Comparison of ENCODE assay signal across 19 mouse cellular contexts in the genomic region with DNA sequence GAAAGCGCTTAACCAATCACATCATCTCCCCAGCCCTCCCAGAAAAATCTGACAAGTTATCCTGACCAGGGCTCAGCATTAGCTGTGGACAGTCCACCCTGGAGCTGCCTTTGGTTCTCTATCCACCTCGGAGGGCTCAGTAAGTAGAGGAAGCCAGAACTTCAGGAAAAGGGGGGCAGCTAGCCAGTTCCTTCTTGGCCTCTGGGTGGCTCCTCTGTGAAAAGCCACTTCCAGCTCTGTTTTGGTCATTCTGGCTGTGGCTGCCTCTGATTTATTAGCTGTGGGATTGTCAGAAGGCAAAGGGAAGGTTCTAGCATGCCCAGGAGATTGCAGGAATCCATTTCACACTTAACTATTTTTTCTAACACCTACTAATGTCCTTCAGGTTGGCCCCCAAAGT. TPM values are rescaled to one million over a fixed set of nuclear protein-coding genes. Genes with fewer than 3 reads are reported as not detected.
DNase-seq lines count a peak whose midpoint lies in the region; ATAC-seq lines count a peak whose summit lies in the region.
"Had no signal": no experiment of that assay in that cellular context is flagged by ENCODE, and none has a peak within 500 bp of the region (broad histone marks: within the 10 kb centered on the region; RNA-seq: fewer than 3 reads in every experiment).

No protein-coding gene starts in this region.

- H3K4me2 ChIP-seq in heart, embryonic 16.5 days (ENCODE audit: low read depth, low read length): no peak overlapping the region
- H3K4me2 ChIP-seq in heart, embryonic 12.5 days: no peak overlapping the region
- H3K4me2 ChIP-seq in midbrain, embryonic 11.5 days: no peak overlapping the region
- no peak overlapping the region for H3K4me2 ChIP-seq in midbrain, embryonic 15.5 days
- H3K4me2 ChIP-seq: embryonic facial prominence, embryonic 15.5 days; forebrain, embryonic 15.5 days; heart, embryonic 11.5 days; hindbrain, embryonic 12.5 days; liver, embryonic 13.5 days; midbrain, embryonic 12.5 days had no signal

- 0 out of 2 replicates have a peak, but pooled peaks cover 4% of the 10 kb centered on the region for H3K27me3 ChIP-seq in heart, embryonic 16.5 days (ENCODE audit: control insufficient read depth, insufficient read depth, low read length)
- peaks cover 23% of the 10 kb centered on the region for H3K27me3 ChIP-seq in heart, embryonic 12.5 days (replicated peaks)
- peaks cover 2% of the 10 kb centered on the region; the same call in 1 of the 2 replicates for H3K27me3 ChIP-seq in midbrain, embryonic 11.5 days (ENCODE audit: control insufficient read depth, insufficient read depth, low read length)
- H3K27me3 ChIP-seq in midbrain, embryonic 15.5 days (replicated peaks): peaks cover 14% of the 10 kb centered on the region
- H3K27me3 ChIP-seq: Patski had no signal

- H3K27ac ChIP-seq in heart, embryonic 16.5 days (ENCODE audit: low read length): 0 out of 2 replicates have a peak overlapping the region, but pooled peaks have one; percentile 13
- H3K27ac ChIP-seq in heart, embryonic 12.5 days (ENCODE audit: poor library complexity, severe bottlenecking): no peak overlapping the region
- H3K27ac ChIP-seq in midbrain, embryonic 11.5 days (ENCODE audit: low read depth, low read length): no peak overlapping the region
- no peak overlapping the region for H3K27ac ChIP-seq in midbrain, embryonic 15.5 days
- H3K27ac ChIP-seq: embryonic facial prominence, embryonic 15.5 days; forebrain, embryonic 15.5 days; hindbrain, embryonic 12.5 days; left cerebral cortex, adult 2 months; liver, embryonic 13.5 days; midbrain, embryonic 12.5 days had no signal

- 56% methylated on average over 2 of the region's 2 CpGs for WGBS in heart, embryonic 16.5 days
- 65% methylated on average over 2 of the region's 2 CpGs for WGBS in heart, embryonic 12.5 days
- 88% methylated on average over 2 of the region's 2 CpGs for WGBS in midbrain, embryonic 11.5 days
- WGBS in midbrain, embryonic 15.5 days: 72% methylated on average over 2 of the region's 2 CpGs

- ATAC-seq in heart, embryonic 16.5 days (replicated peaks; ENCODE audit: extremely low read depth, insufficient read depth, low FRiP score): no peak
- ATAC-seq in heart, embryonic 12.5 days (ENCODE audit: insufficient number of reproducible peaks, low FRiP score): no peak
- no peak for ATAC-seq in midbrain, embryonic 11.5 days (ENCODE audit: low FRiP score)
- ATAC-seq in midbrain, embryonic 15.5 days (replicated peaks): no peak
- 0 out of 2 replicates have a peak, but pooled peaks have one; percentile 12 for ATAC-seq in common myeloid progenitor, adult 5-6 weeks (replicated peaks; ENCODE audit: low read depth, poor library complexity, severe bottlenecking)
- ATAC-seq: forebrain, embryonic 15.5 days; intestine, postnatal 0 days; Patski had no signal

- H3K4me3 ChIP-seq in heart, embryonic 16.5 days (ENCODE audit: low read length): no peak overlapping the region
- no peak overlapping the region for H3K4me3 ChIP-seq in heart, embryonic 12.5 days
- H3K4me3 ChIP-seq in midbrain, embryonic 11.5 days (ENCODE audit: low read depth, low read length): no peak overlapping the region
- H3K4me3 ChIP-seq in midbrain, embryonic 15.5 days: no peak overlapping the region
- H3K4me3 ChIP-seq: embryonic facial prominence, embryonic 15.5 days; forebrain, embryonic 15.5 days; hindbrain, embryonic 12.5 days; left cerebral cortex, adult 2 months; liver, embryonic 13.5 days; midbrain, embryonic 12.5 days had no signal

- no peak overlapping the region for H3K9ac ChIP-seq in heart, embryonic 16.5 days (ENCODE audit: low read length)
- H3K9ac ChIP-seq in heart, embryonic 12.5 days: no peak overlapping the region
- H3K9ac ChIP-seq in midbrain, embryonic 11.5 days (ENCODE audit: low read length): no peak overlapping the region
- H3K9ac ChIP-seq in midbrain, embryonic 15.5 days: no peak overlapping the region
- H3K9ac ChIP-seq: embryonic facial prominence, embryonic 15.5 days; forebrain, embryonic 15.5 days; hindbrain, embryonic 12.5 days; liver, embryonic 13.5 days; midbrain, embryonic 12.5 days had no signal

- peak; percentile 28 for DNase-seq in adrenal gland, postnatal 14 days
- DNase-seq in adrenal gland, adult 18-20 months (ENCODE audit: low spot score in 2 of 2): no peak
- peak; percentile 67 for DNase-seq in midbrain, embryonic 11.5 days (ENCODE audit: low spot score, missing footprints)
- no peak for DNase-seq in retina, embryonic 14.5 days (ENCODE audit: low spot score)
- DNase-seq: cerebellum, adult 11-12 months; lung, adult 2 months had no signal

- H3K36me3 ChIP-seq in heart, embryonic 16.5 days (ENCODE audit: control insufficient read depth, insufficient read depth): no peaks in the 10 kb centered on the region
- no peaks in the 10 kb centered on the region for H3K36me3 ChIP-seq in heart, embryonic 12.5 days
- H3K36me3 ChIP-seq in midbrain, embryonic 11.5 days (ENCODE audit: control insufficient read depth, insufficient read depth, low read length): no peaks in the 10 kb centered on the region
- no peaks in the 10 kb centered on the region for H3K36me3 ChIP-seq in midbrain, embryonic 15.5 days (replicated peaks)
- H3K36me3 ChIP-seq: embryonic facial prominence, embryonic 15.5 days; forebrain, embryonic 15.5 days; hindbrain, embryonic 12.5 days; liver, embryonic 13.5 days; midbrain, embryonic 12.5 days had no signal

- H3K4me1 ChIP-seq in heart, embryonic 16.5 days (ENCODE audit: control insufficient read depth, insufficient read depth, low read length): peaks cover 4% of the 10 kb centered on the region; the same call in 1 of the 2 replicates
- peaks cover 5% of the 10 kb centered on the region for H3K4me1 ChIP-seq in heart, embryonic 12.5 days (replicated peaks)
- H3K4me1 ChIP-seq in midbrain, embryonic 11.5 days (ENCODE audit: control insufficient read depth, insufficient read depth, low read length): no peaks in the 10 kb centered on the region
- peaks cover 11% of the 10 kb centered on the region for H3K4me1 ChIP-seq in midbrain, embryonic 15.5 days

- H3K9me3 ChIP-seq in heart, embryonic 16.5 days (replicated peaks; ENCODE audit: control insufficient read depth, low read length): no peaks in the 10 kb centered on the region
- H3K9me3 ChIP-seq in heart, embryonic 12.5 days (replicated peaks): no peaks in the 10 kb centered on the region
- H3K9me3 ChIP-seq in midbrain, embryonic 11.5 days (ENCODE audit: control insufficient read depth, low read length): no peaks in the 10 kb centered on the region
- no peaks in the 10 kb centered on the region for H3K9me3 ChIP-seq in midbrain, embryonic 15.5 days
- H3K9me3 ChIP-seq: embryonic facial prominence, embryonic 15.5 days; forebrain, embryonic 15.5 days; hindbrain, embryonic 12.5 days; liver, embryonic 13.5 days; midbrain, embryonic 12.5 days had no signal

RNA-seq across cellular contexts. Expression of a gene that starts 59.6 kb away (rescaled TPM):
- total RNA-seq in adrenal gland, postnatal 14 days (2021): 83.1 and 95.0 TPM in 2 replicates
- 10 to 100 TPM; 92.3 to 95.1 TPM for total RNA-seq in adrenal gland, adult 18-20 months (2021)
- polyA plus RNA-seq in heart, embryonic 16.5 days (2015; fragmentation: Nextera tagmentation; extraction: Ambion mirVana): 87.6 and 89.0 TPM in 2 replicates
- 81.0 and 85.4 TPM in 2 replicates for polyA plus RNA-seq in heart, embryonic 12.5 days (2016; fragmentation: Nextera tagmentation; extraction: Ambion mirVana)
- polyA plus RNA-seq in midbrain, embryonic 11.5 days (2014; fragmentation: Nextera tagmentation; extraction: Ambion mirVana): 117 and 130 TPM in 2 replicates
- polyA plus RNA-seq in midbrain, embryonic 15.5 days (2015; fragmentation: Nextera tagmentation; extraction: Ambion mirVana): 114 and 121 TPM in 2 replicates
- 158 and 202 TPM in 2 replicates for total RNA-seq in common myeloid progenitor, adult 5-6 weeks (2017)

Comparison
In these comparisons a context has a peak if more than half of its experiments do, and no peak if none do; other contexts are left out.
1. DNase-seq: peak in adrenal gland, postnatal 14 days (single experiment) and midbrain, embryonic 11.5 days (single experiment); none in adrenal gland, adult 18-20 months (0 of 2) and retina, embryonic 14.5 days (single experiment).